Mouse (Mus musculus) stomach, embryonic 15.5 days (tissue): ENCODE data around the gene Abce1. TPM values are rescaled to one million over a fixed set of nuclear protein-coding genes. Genes with fewer than 3 reads are reported as not detected.
A peak's percentile ranks its signal among the peaks of the same experiment; 100 is the strongest.
"Not testable (repeated sequence)": the region's sequence is repeated elsewhere in the genome, so short reads cannot be mapped to it uniquely, and the experiment has no call there.

Source experiments
- ATAC-seq: fragments of 200-750 bp; cut with Nextera tagmentation; 2 replicates; pipeline ENCODE4 v1.8.0; 2017; ENCODE audit warnings: low read depth, moderate number of reproducible peaks, moderate TSS enrichment; ENCODE audit not compliant: insufficient read depth, low FRiP score
- H3K27ac ChIP-seq: fragments of 300-500 bp; sonication (generic); 2 replicates; pipeline ENCODE4 v1.5.1; 2015; ENCODE audit warnings: mild to moderate bottlenecking, inconsistent platforms
- H3K27me3 ChIP-seq: fragments of 300-500 bp; sonication (generic); replicated peaks from 2 replicates; pipeline ENCODE4 v1.6.1; 2015; ENCODE audit warnings: inconsistent platforms
- H3K36me3 ChIP-seq: fragments of 300-500 bp; sonication (generic); 2 replicates; pipeline ENCODE4 v1.6.1; 2015; ENCODE audit warnings: inconsistent platforms
- H3K4me1 ChIP-seq: fragments of 300-500 bp; sonication (generic); 2 replicates; pipeline ENCODE4 v1.6.1; 2015; ENCODE audit warnings: inconsistent platforms
- H3K4me2 ChIP-seq: fragments of 300-500 bp; sonication (generic); 2 replicates; pipeline ENCODE4 v1.6.1; 2015; ENCODE audit warnings: mild to moderate bottlenecking, inconsistent platforms
- H3K4me3 ChIP-seq: fragments of 300-500 bp; sonication (generic); replicated peaks from 2 replicates; pipeline ENCODE4 v1.5.1; 2015; ENCODE audit warnings: inconsistent platforms
- H3K9ac ChIP-seq: fragments of 300-500 bp; sonication (generic); 2 replicates; pipeline ENCODE4 v1.6.1; 2015; ENCODE audit warnings: inconsistent platforms
- H3K9me3 ChIP-seq: fragments of 300-500 bp; sonication (generic); 2 replicates; pipeline ENCODE4 v1.6.1; 2016; ENCODE audit warnings: inconsistent platforms
- WGBS: fragments of 180-500 bp; shearing (Covaris S2); methylation state at CpG from one replicate; pipeline ENCODE4 v1.1.7; 2015; 5-methylcytosine and 5-hydroxymethylcytosine counted together
- polyA plus RNA-seq: library from polyadenylated mRNA; unstranded; fragments of >200 nt; fragmentation: Nextera tagmentation; extraction: Ambion mirVana; gene quantifications from 2 replicates; pipeline ENCODE4 v1.2.1, GENCODE M21; 2015

The Abce1 gene
- polyA plus RNA-seq, 1 experiment from 2014 or later: 92.7 TPM

GRCm38 (mm10) chr8:79685927-79686326, 25.6 kb downstream of the Abce1 start:
- WGBS: 93% methylated on average over 5 of the region's 5 CpGs

DNA sequence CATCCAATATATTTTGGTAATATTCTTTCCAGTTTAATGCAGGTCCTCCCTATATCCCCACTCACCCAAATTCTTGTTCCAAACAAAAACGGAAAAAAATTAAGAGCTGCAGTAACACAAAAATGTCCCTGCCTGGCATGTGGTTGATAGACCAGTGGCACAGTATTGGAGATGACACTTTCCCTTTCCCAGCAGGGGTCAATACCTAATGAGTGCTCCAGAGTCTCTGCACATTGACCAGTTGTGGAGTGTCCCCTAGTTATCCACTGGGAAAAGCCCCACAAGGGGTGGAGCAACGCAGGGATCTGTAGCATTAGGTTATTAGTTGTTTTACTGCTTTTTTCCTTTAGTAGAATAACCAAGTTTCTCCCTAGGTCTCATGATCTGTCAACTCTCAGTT, 30.6 kb downstream of the Abce1 start:
- peaks cover 11% of the 10 kb centered on the region for H3K36me3 ChIP-seq
- H3K4me2 ChIP-seq: peak overlapping the region; percentile 73
- H3K4me1 ChIP-seq: no peaks in the 10 kb centered on the region
- no peaks in the 10 kb centered on the region for H3K9me3 ChIP-seq
- H3K27me3 ChIP-seq: no peaks in the 10 kb centered on the region
- peak overlapping the region; percentile 47 for H3K4me3 ChIP-seq
- no peak overlapping the region for H3K27ac ChIP-seq
- WGBS: 33% methylated on average over 2 of the region's 2 CpGs
- no peak overlapping the region for H3K9ac ChIP-seq
- ATAC-seq: no peak

More at GRCm38 (mm10) chr8:79685927-79686326, 25.6 kb downstream of the Abce1 start:
- peaks cover 43% of the 10 kb centered on the region for H3K36me3 ChIP-seq
- not testable (repeated sequence) for H3K4me3 ChIP-seq, H3K27me3 ChIP-seq, H3K9ac ChIP-seq, H3K27ac ChIP-seq, H3K9me3 ChIP-seq, ATAC-seq, H3K4me2 ChIP-seq, H3K4me1 ChIP-seq

DNA sequence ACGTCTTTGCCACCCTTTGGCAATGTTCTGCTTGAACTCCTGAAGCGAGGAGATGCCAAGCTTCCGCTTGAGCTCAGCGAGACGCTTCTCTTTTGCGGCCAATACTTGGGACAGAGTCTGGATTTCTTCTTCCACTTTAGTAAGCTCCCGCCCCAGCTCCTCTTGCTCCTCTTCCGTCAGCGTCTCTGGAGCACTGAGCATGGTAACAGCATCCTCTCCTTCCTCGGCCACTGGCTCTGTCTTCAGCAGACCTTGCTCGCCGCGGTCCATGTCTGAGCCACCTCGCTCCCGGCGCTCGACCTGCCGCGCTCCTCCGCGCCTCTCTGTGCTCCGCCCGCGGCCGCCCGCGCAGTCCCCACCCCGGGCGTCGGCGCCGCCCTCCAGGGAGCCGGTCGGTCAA, 31.0 kb downstream of the Abce1 start:
- Histone ChIP-seq H3K27ac (no peak overlapping the region), H3K36me3 (peaks cover 11% of the 10 kb centered on the region), H3K9ac (peak overlapping the region; percentile 37; the same call in 1 of the 2 replicates), H3K4me1 (no peaks in the 10 kb centered on the region), H3K4me3 (peak overlapping the region; percentile 47), H3K9me3 (no peaks in the 10 kb centered on the region), H3K27me3 (no peaks in the 10 kb centered on the region), H3K4me2 (peak overlapping the region; percentile 73)
- 7% methylated on average over 34 of the region's 34 CpGs for WGBS
- peak; percentile 81 for ATAC-seq

- 42% methylated on average over 10 of the region's 10 CpGs for WGBS
- ATAC-seq: not testable (repeated sequence)
Observed at GRCm38 (mm10) chr8:79680083-79680482, 31.5 kb downstream of the Abce1 start.

DNA sequence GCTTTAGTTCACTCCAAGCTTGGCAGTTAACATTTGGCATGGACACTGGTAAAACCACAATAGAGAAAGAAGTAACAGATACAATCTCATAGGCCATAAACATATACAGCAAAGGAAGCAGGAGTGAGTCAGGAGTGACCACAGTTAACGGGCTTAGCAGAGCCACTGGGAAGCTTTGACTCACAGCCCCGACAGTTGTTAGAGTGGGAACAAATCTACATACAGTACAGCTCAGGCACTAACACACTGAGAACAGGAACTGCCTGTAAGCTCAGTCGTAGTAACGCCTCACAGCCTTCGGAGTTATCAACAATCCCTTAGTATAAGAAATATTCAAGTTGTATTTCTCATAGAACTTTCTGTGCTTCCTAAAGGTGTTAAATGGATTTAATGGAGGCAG, 32.5 kb downstream of the Abce1 start:
- no peaks in the 10 kb centered on the region for H3K27me3 ChIP-seq
- H3K9me3 ChIP-seq: no peaks in the 10 kb centered on the region
- no peak overlapping the region for H3K27ac ChIP-seq
- WGBS: 65% methylated on average over 5 of the region's 5 CpGs
- H3K36me3 ChIP-seq: peaks cover 10% of the 10 kb centered on the region
- no peak overlapping the region for H3K4me2 ChIP-seq
- no peak overlapping the region for H3K4me3 ChIP-seq
- no peaks in the 10 kb centered on the region for H3K4me1 ChIP-seq
- H3K9ac ChIP-seq: no peak overlapping the region
- no peak for ATAC-seq

More at GRCm38 (mm10) chr8:79680083-79680482, 31.5 kb downstream of the Abce1 start:
- H3K27ac ChIP-seq, H3K9ac ChIP-seq, H3K27me3 ChIP-seq, H3K9me3 ChIP-seq, H3K4me1 ChIP-seq: not testable (repeated sequence)
- peak overlapping the region; percentile 73 for H3K4me2 ChIP-seq
- H3K4me3 ChIP-seq: peak overlapping the region; percentile 47
- H3K36me3 ChIP-seq: peaks cover 11% of the 10 kb centered on the region

DNA sequence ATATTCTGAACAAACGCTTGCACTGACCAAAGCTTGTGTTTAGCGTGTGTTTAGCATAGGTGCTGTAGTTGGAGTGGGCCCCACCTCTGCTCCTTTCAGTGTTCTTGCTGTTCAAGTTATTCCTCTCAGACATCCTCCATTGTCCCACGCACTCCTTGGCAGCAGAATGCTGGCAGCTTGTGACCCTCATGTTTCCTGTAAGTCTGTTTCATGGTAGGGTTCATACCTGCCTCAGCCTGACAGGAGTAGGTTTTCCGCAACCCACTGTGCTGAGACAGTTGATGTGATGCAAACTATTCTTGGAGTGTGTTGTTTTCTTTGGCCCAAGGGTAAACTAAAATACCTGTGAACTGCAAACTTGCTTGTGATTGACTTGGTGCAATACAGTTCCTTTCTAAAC, 35.1 kb downstream of the Abce1 start:
- no peaks in the 10 kb centered on the region for H3K27me3 ChIP-seq
- no peaks in the 10 kb centered on the region for H3K4me1 ChIP-seq
- H3K4me3 ChIP-seq: no peak overlapping the region
- H3K27ac ChIP-seq: no peak overlapping the region
- H3K9me3 ChIP-seq: no peaks in the 10 kb centered on the region
- peaks cover 19% of the 10 kb centered on the region for H3K36me3 ChIP-seq
- no peak for ATAC-seq
- no peak overlapping the region for H3K9ac ChIP-seq
- 81% methylated on average over 4 of the region's 4 CpGs for WGBS
- no peak overlapping the region for H3K4me2 ChIP-seq

- H3K27me3 ChIP-seq, H3K9ac ChIP-seq, H3K4me1 ChIP-seq, H3K4me2 ChIP-seq, ATAC-seq, H3K9me3 ChIP-seq, H3K27ac ChIP-seq, H3K4me3 ChIP-seq: not testable (repeated sequence)
- H3K36me3 ChIP-seq: 0 out of 2 replicates have a peak, but pooled peaks cover 25% of the 10 kb centered on the region
- WGBS: 90% methylated on average over 4 of the region's 4 CpGs
Observed at GRCm38 (mm10) chr8:79658715-79659114, 52.8 kb downstream of the Abce1 start.

- 85% methylated on average over 4 of the region's 4 CpGs for WGBS
- H3K4me2 ChIP-seq: no peak overlapping the region
Observed at GRCm38 (mm10) chr8:79653736-79654135, 57.8 kb downstream of the Abce1 start.

DNA sequence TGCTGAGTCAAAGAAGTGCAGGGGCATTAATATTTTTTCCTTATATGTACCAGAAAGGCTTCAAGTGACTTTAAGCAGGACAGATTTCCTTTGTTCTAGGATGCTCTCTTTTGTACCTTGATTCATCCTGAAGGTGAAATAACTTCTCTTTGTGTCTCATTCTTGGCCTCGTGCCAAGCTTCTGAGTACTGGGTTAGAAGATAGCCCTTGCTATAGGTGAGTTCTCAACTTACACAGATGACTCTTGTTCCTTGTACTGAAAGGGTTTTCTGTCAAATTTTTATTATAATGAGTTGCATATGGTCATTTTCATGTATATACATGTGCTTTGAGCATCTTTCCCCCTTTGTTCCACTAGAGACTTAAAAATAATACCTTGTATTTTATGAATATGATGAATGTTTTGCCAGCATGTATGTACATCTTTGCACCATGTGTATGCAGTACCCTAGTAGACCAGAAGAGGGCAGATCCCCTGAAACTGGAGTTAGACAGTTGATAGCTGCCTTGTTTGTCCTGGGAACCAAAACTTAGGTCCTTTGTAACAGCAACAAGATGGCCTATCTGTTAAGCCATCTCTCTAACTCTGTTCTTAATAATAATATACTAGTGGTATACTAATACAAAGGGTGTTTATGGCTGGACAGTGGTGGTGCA, 61.3 kb downstream of the Abce1 start:
- no peaks in the 10 kb centered on the region for H3K27me3 ChIP-seq
- H3K4me2 ChIP-seq: no peak overlapping the region
- no peak for ATAC-seq
- 87% methylated on average over 1 of the region's 1 CpGs for WGBS
- no peaks in the 10 kb centered on the region for H3K9me3 ChIP-seq
- H3K36me3 ChIP-seq: peaks cover 16% of the 10 kb centered on the region
- no peak overlapping the region for H3K4me3 ChIP-seq
- H3K4me1 ChIP-seq: no peaks in the 10 kb centered on the region
- H3K27ac ChIP-seq: no peak overlapping the region
- no peak overlapping the region for H3K9ac ChIP-seq

More at GRCm38 (mm10) chr8:79653736-79654135, 57.8 kb downstream of the Abce1 start:
- Histone ChIP-seq H3K9ac (no peak overlapping the region), H3K36me3 (peaks cover 21% of the 10 kb centered on the region; the same call in 1 of the 2 replicates), H3K27ac (no peak overlapping the region), H3K4me1 (no peaks in the 10 kb centered on the region), H3K9me3 (no peaks in the 10 kb centered on the region), H3K4me3 (no peak overlapping the region), H3K27me3 (no peaks in the 10 kb centered on the region)
- ATAC-seq: no peak

DNA sequence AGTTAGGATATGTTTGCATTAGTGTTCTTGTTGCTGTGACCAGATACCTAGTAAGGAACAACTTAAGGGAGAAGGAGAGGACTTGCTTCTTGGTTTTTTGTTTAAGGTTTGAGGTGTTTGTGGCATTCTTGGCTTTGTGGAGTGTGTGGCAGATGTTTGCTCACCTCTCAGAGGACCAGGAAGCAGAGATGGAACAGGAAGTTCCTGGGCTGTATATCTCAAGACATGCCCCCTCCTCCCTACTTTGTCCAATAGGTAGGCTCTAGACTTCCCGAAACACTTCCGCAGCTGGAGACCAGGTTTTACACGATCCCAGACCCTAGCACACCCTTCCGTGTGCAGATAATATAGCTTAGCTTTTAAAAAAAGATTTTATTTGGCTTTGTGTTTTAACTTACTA, 62.0 kb downstream of the Abce1 start:
- ATAC-seq: no peak
- Histone ChIP-seq H3K4me2 (no peak overlapping the region), H3K9ac (no peak overlapping the region), H3K27me3 (no peaks in the 10 kb centered on the region), H3K4me3 (no peak overlapping the region), H3K4me1 (no peaks in the 10 kb centered on the region), H3K27ac (no peak overlapping the region), H3K36me3 (peaks cover 12% of the 10 kb centered on the region), H3K9me3 (no peaks in the 10 kb centered on the region)
- 93% methylated on average over 4 of the region's 4 CpGs for WGBS

DNA sequence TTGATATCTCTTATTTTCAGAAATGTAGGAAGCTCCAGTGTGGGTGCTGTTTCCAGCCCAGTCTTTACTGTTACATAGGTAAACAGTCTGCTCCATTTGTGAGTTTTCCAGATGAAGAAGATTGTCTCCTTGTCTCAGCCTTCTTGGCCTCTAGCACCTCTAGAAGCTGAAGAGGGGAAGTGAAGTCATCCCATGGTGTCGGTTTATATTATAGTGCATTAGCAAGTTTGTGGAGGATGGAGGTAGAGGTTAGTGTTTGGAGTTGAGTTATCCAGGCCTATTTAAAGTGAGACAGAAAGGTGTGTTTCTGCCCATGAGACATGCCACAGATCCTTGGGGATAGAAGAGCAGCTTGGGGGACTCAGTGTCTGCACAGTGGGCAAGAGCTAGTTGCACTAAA, 70.4 kb downstream of the Abce1 start:
- 8% methylated on average over 1 of the region's 1 CpGs for WGBS
- H3K36me3 ChIP-seq: peaks cover 5% of the 10 kb centered on the region
- no peak overlapping the region for H3K27ac ChIP-seq
- H3K4me2 ChIP-seq: peak overlapping the region; percentile 57
- peaks cover 17% of the 10 kb centered on the region for H3K4me1 ChIP-seq
- no peaks in the 10 kb centered on the region for H3K27me3 ChIP-seq
- H3K4me3 ChIP-seq: peak overlapping the region; percentile 96
- no peak overlapping the region for H3K9ac ChIP-seq
- H3K9me3 ChIP-seq: no peaks in the 10 kb centered on the region
- ATAC-seq: no peak

DNA sequence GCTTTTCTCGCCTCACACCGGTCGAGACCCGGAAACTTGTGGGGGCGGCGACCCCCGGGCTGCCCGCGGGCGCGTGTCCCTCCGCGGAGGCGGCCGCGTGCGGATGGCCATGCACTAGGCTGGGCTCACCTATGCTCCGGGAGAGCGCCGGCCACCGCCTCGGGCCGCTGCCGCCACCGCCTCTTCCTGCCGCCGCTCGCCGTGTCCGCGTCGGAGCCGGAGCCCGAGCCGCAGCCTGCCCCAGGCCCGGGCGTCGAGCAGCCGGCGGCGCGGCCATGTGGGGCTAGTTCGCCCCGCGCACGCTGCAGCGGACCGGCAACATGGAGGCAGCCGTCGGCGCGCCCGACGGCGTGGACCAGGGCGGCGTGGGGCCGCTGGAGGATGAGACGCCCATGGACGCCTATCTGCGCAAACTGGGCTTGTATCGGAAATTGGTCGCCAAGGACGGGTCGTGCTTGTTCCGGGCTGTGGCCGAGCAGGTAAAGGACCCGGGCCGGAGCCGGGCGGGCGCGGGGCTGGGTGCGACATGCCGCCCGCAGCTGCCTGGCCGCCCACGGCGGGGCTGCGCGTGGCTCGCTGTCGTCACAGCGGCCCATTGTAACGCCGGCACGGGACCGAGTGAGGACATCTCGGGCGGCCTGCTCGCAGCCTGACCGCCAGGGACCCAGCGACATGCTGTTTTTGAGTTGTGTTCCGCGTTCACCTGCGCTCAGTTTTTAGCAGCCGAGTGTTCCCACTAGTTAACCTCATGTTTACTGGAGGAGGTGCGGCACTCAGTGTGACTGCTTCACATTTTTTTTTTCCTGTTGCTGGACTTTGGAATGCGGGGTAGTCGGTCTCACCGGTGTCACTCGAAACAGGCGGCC, 71.7 kb downstream of the Abce1 start, which contains the start of gene Otud4:
Gene Otud4, plus strand, starts transcription at position 33 of the 866 bp plus-strand sequence.
- Histone ChIP-seq H3K27ac (peak within 1 kb of the TSS; percentile 97), H3K4me3 (peak within 1 kb of the TSS; percentile 96), H3K9ac (peak within 1 kb of the TSS; percentile 90), H3K27me3 (no peaks in the 10 kb centered on the region), H3K9me3 (no peaks in the 10 kb centered on the region), H3K4me2 (peak within 1 kb of the TSS; percentile 84), H3K4me1 (peaks cover 17% of the 10 kb centered on the region), H3K36me3 (no peaks in the 10 kb centered on the region)
- under 1% methylated on average over 102 of the region's 103 CpGs for WGBS
- ATAC-seq: peak; percentile 31
